In the genomic region with DNA sequence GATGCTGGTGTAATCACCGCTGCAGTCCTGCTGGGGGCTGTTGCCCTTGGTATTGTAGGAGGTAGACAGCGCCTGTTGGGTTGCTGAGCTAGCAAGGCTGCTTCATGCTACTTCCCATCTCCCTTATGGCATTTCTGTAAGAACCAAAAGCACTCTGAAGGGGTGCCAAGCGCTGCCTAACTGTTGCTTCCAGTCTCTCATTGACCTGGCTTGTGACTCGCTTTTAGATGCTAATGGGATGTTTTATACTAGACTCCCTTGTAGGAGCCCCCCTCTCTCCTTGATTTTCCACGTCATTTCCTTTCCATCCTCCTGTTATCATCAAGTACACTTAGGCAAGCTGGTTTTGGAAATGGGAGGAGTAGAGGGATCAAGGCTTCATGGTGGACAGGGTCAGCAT, we compare ENCODE assay signal across 13 mouse cellular contexts.
DNase-seq lines count a peak whose midpoint lies in the region; ATAC-seq and TF ChIP-seq lines count a peak whose summit lies in the region.
"Had no signal": no experiment of that assay in that cellular context is flagged by ENCODE, and none has a peak within 500 bp of the region (broad histone marks: within the 10 kb centered on the region; RNA-seq: fewer than 3 reads in every experiment).

No protein-coding gene starts in this region.

- H3K4me2 ChIP-seq in heart, embryonic 15.5 days: no peak overlapping the region
- H3K4me2 ChIP-seq in lung, embryonic 14.5 days: no peak overlapping the region
- H3K4me2 ChIP-seq in heart, postnatal 0 days (ENCODE audit: low read depth, low read length): 0 out of 2 replicates have a peak overlapping the region, but pooled peaks have one; percentile 1
- no peak overlapping the region for H3K4me2 ChIP-seq in neural tube, embryonic 15.5 days
- H3K4me2 ChIP-seq: embryonic facial prominence, embryonic 12.5 days; forebrain, embryonic 12.5 days; hindbrain, embryonic 13.5 days; limb, embryonic 15.5 days had no signal

- no peak for TF ChIP-seq EP300 in heart, postnatal 0 days (IDR thresholded peaks at IDR 0.05; ENCODE audit: low read depth)

- no peak overlapping the region for H3K4me3 ChIP-seq in heart, embryonic 15.5 days
- no peak overlapping the region for H3K4me3 ChIP-seq in lung, embryonic 14.5 days (ENCODE audit: low read depth, low read length)
- no peak overlapping the region for H3K4me3 ChIP-seq in heart, postnatal 0 days (ENCODE audit: low read depth, low read length)
- no peak overlapping the region for H3K4me3 ChIP-seq in neural tube, embryonic 15.5 days (replicated peaks)
- H3K4me3 ChIP-seq: embryonic facial prominence, embryonic 12.5 days; forebrain, embryonic 12.5 days; hindbrain, embryonic 13.5 days; limb, embryonic 15.5 days had no signal

- peaks cover 59% of the 10 kb centered on the region for H3K4me1 ChIP-seq in heart, embryonic 15.5 days (replicated peaks)
- H3K4me1 ChIP-seq in lung, embryonic 14.5 days (ENCODE audit: insufficient read depth): no peaks in the 10 kb centered on the region
- peaks cover 66% of the 10 kb centered on the region for H3K4me1 ChIP-seq in heart, postnatal 0 days (ENCODE audit: control insufficient read depth, insufficient read depth)
- H3K4me1 ChIP-seq in neural tube, embryonic 15.5 days: peaks cover 9% of the 10 kb centered on the region; the same call in 1 of the 2 replicates

- no peak for TF ChIP-seq CTCF in lung, embryonic 14.5 days (IDR thresholded peaks at IDR 0.05; ENCODE audit: low read depth)
- no peak for TF ChIP-seq CTCF in heart, postnatal 0 days (IDR thresholded peaks at IDR 0.05; ENCODE audit: low read depth)

- intact Hi-C loops in heart, postnatal 10 days (cut with DNase I): loop anchor here (1.0 kb wide), 1 partner anchor 61 kb away; a partner anchor contains a TSS
- intact Hi-C loops in left cerebral cortex, postnatal 14 days (cut with DNase I): no loop called here

- no peak overlapping the region for H3K9ac ChIP-seq in heart, embryonic 15.5 days
- H3K9ac ChIP-seq in lung, embryonic 14.5 days: no peak overlapping the region
- no peak overlapping the region for H3K9ac ChIP-seq in heart, postnatal 0 days (replicated peaks; ENCODE audit: low read depth, low read length)
- H3K9ac ChIP-seq in neural tube, embryonic 15.5 days (replicated peaks): no peak overlapping the region
- H3K9ac ChIP-seq: embryonic facial prominence, embryonic 12.5 days; forebrain, embryonic 12.5 days; hindbrain, embryonic 13.5 days; limb, embryonic 15.5 days had no signal

- no peak for DNase-seq in heart, postnatal 10 days
- DNase-seq in lung, embryonic 14.5 days: no peak
- DNase-seq in lung, postnatal 4 days: no peak
- no peak for DNase-seq in heart, postnatal 0 days (ENCODE audit: low spot score)
- DNase-seq in left cerebral cortex, postnatal 14 days (ENCODE audit: low spot score in 2 of 2): no peak
- DNase-seq: cerebellum, postnatal 10 days had no signal

- H3K27me3 ChIP-seq in heart, embryonic 15.5 days: no peaks in the 10 kb centered on the region
- no peaks in the 10 kb centered on the region for H3K27me3 ChIP-seq in lung, embryonic 14.5 days (ENCODE audit: insufficient read depth, low read length)
- no peaks in the 10 kb centered on the region for H3K27me3 ChIP-seq in heart, postnatal 0 days (ENCODE audit: control insufficient read depth, insufficient read depth, low read length)
- no peaks in the 10 kb centered on the region for H3K27me3 ChIP-seq in neural tube, embryonic 15.5 days (replicated peaks)
- H3K27me3 ChIP-seq: embryonic facial prominence, embryonic 12.5 days; forebrain, embryonic 12.5 days; hindbrain, embryonic 13.5 days; limb, embryonic 15.5 days had no signal

- H3K27ac ChIP-seq in heart, embryonic 15.5 days: peak overlapping the region; percentile 59
- H3K27ac ChIP-seq in lung, embryonic 14.5 days (ENCODE audit: low read depth): peak overlapping the region; percentile 62
- H3K27ac ChIP-seq in heart, postnatal 0 days (ENCODE audit: low read depth): peak overlapping the region; percentile 72
- 0 out of 2 replicates have a peak overlapping the region, but pooled peaks have one; percentile 15 for H3K27ac ChIP-seq in neural tube, embryonic 15.5 days (replicated peaks)
- H3K27ac ChIP-seq: embryonic facial prominence, embryonic 12.5 days; forebrain, embryonic 12.5 days; hindbrain, embryonic 13.5 days; limb, embryonic 15.5 days had no signal

- ATAC-seq in heart, embryonic 15.5 days (replicated peaks; ENCODE audit: insufficient number of reproducible peaks, insufficient read depth, low FRiP score, low read depth): no peak
- ATAC-seq in lung, embryonic 14.5 days (ENCODE audit: insufficient read depth): no peak; the same call in 1 of the 2 replicates
- ATAC-seq in heart, postnatal 0 days (ENCODE audit: insufficient read depth, low read depth): no peak
- ATAC-seq in neural tube, embryonic 15.5 days (ENCODE audit: low FRiP score): no peak
- ATAC-seq: CD4-positive, CD25-positive, alpha-beta regulatory T cell, adult 4 months had no signal

- 70% methylated on average over 5 of the region's 5 CpGs for WGBS in heart, embryonic 15.5 days
- 73% methylated on average over 5 of the region's 5 CpGs for WGBS in lung, embryonic 14.5 days
- 77% methylated on average over 5 of the region's 5 CpGs for WGBS in heart, postnatal 0 days
- WGBS in neural tube, embryonic 15.5 days: 71% methylated on average over 5 of the region's 5 CpGs

- H3K36me3 ChIP-seq in heart, embryonic 15.5 days: 0 out of 2 replicates have a peak, but pooled peaks cover 2% of the 10 kb centered on the region
- no peaks in the 10 kb centered on the region for H3K36me3 ChIP-seq in lung, embryonic 14.5 days (ENCODE audit: insufficient read depth)
- H3K36me3 ChIP-seq in heart, postnatal 0 days (replicated peaks; ENCODE audit: control insufficient read depth, insufficient read depth, low read length): 0 out of 2 replicates have a peak, but pooled peaks cover 1% of the 10 kb centered on the region
- H3K36me3 ChIP-seq in neural tube, embryonic 15.5 days: no peaks in the 10 kb centered on the region
- H3K36me3 ChIP-seq: forebrain, embryonic 12.5 days had no signal

- H3K9me3 ChIP-seq in heart, embryonic 15.5 days (replicated peaks): no peaks in the 10 kb centered on the region
- no peaks in the 10 kb centered on the region for H3K9me3 ChIP-seq in lung, embryonic 14.5 days (ENCODE audit: low read depth, low read length)
- H3K9me3 ChIP-seq in heart, postnatal 0 days (replicated peaks; ENCODE audit: control insufficient read depth, low read length): no peaks in the 10 kb centered on the region
- H3K9me3 ChIP-seq in neural tube, embryonic 15.5 days (replicated peaks): no peaks in the 10 kb centered on the region
- H3K9me3 ChIP-seq: embryonic facial prominence, embryonic 12.5 days; forebrain, embryonic 12.5 days; hindbrain, embryonic 13.5 days; limb, embryonic 15.5 days had no signal

Comparison
In these comparisons a context has a peak if more than half of its experiments do, and no peak if none do; other contexts are left out.
1. H3K27ac ChIP-seq: peak in every context shown above with its lines; median percentile 72 in heart, postnatal 0 days; 62 in lung, embryonic 14.5 days; 59 in heart, embryonic 15.5 days; 15 in neural tube, embryonic 15.5 days.